Mouse (Mus musculus): Measurements from ENCODE around the gene She.
A peak's percentile ranks its signal among the peaks of the same experiment; 100 is the strongest.

Gene She

GRCm38 (mm10) chr3:89883582-89884041 lies 52.4 kb downstream of the She start:
- DNase-seq (ENCODE audit: low spot score): no peak

GRCm38 (mm10) chr3:89885766-89886165 lies 54.6 kb downstream of the She start:
- no peak for DNase-seq (ENCODE audit: low spot score)

- DNase-seq (ENCODE audit: low spot score): no peak
Observed at GRCm38 (mm10) chr3:89887582-89888230, 56.5 kb downstream of the She start.

GRCm38 (mm10) chr3:89889841-89890430 lies 58.8 kb downstream of the She start:
- DNase-seq (ENCODE audit: low spot score): peak; percentile 60

- no peak for DNase-seq (ENCODE audit: low spot score)
Observed at GRCm38 (mm10) chr3:89891696-89892095, 60.5 kb downstream of the She start.

GRCm38 (mm10) chr3:89892517-89893106 lies 61.4 kb downstream of the She start:
- no peak for DNase-seq (ENCODE audit: low spot score)

- peak; percentile 55 for DNase-seq (ENCODE audit: low spot score)
Observed at GRCm38 (mm10) chr3:89896571-89896970, 65.4 kb downstream of the She start.

- no peak for DNase-seq (ENCODE audit: low spot score)
Observed at GRCm38 (mm10) chr3:89897204-89897796, 66.1 kb downstream of the She start.

GRCm38 (mm10) chr3:89898011-89898410 lies 66.8 kb downstream of the She start:
- no peak for DNase-seq (ENCODE audit: low spot score)

- DNase-seq (ENCODE audit: low spot score): peak; percentile 92
Observed at GRCm38 (mm10) chr3:89898870-89899510, 67.8 kb downstream of the She start.

- DNase-seq (ENCODE audit: low spot score): no peak
Observed at GRCm38 (mm10) chr3:89899511-89899908, 68.3 kb downstream of the She start.

- no peak for DNase-seq (ENCODE audit: low spot score)
Observed at GRCm38 (mm10) chr3:89907846-89908245, 76.7 kb downstream of the She start.
